Mouse (Mus musculus): ENCODE results near the gene Tgfb3.

DNA sequence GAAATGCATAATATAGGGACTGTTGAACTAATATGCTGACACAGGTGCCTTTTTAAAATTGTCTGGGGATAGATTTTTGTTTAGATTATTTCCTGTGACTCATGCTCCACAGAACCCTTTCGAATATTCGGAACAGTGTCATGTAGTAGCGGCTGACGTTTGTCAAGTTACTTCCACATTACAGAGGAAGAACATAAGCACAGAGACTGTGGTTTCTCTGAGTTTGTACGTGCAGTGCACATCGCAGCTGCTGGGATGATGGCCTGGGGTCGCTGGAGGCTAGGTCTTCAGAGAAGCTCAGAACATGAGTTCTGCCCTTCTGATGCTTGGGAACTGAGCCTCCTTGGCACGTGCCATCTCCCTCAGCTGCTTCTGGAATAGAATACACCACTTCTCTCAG lies 31.5 kb downstream of the Tgfb3 start:
- TF ChIP-seq CTCF (IDR thresholded peaks at IDR 0.05; ENCODE audit: low read depth) = no peak
- no peak for TF ChIP-seq EP300 (IDR thresholded peaks at IDR 0.05; ENCODE audit: low read depth)

All from heart, postnatal 0 days (tissue).